Mouse (Mus musculus): Measurements from ENCODE around the gene Arhgef28.

The Arhgef28 gene

DNA sequence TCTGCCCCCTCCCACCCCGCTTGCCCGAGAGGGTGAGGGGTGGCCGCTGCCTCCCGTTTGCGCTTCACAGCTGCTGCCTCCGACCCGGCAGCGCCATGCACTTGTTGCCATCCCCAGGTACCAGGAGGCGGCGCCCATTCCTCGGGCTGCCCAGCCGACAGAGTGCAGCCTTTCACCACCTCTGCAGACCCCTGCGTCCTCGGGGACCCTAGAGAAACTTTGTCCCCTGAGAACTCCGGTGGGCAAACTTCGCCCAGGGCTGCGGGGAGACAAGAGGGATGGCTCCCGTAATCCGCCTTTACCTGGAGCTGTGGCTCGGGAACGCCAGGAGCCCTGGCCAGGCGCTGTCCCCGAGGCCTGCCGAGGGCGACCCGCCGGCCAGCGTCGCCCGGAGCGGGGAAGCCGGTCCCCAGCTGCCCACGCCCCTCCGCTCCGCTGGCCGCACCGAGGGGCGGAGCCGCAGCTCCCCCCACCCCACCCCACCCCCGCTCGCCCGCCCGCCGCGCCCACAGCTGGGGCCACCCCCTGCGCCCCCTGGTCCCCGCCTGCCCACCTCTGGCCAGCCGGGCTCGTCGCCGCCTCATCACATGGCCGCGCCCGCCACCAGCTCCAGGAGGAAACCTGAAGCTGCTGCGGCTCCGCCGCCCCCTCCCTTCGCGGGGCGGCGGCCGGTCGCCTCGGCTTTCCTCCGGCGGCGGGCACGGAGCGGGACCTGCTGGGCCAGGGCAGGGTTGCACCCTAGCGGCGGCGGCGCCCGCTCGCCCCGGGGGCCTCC is at the start of gene Arhgef28:
Gene Arhgef28 (minus strand): TSS at position 669 of the 775 bp plus-strand sequence.
- peak; percentile 11 to 24 for DNase-seq (ENCODE audit: low spot score in 2 of 2)

- no peak for DNase-seq (ENCODE audit: low spot score in 2 of 2)
Observed at GRCm38 (mm10) chr13:98254921-98255320, 48.7 kb upstream of the Arhgef28 start.

GRCm38 (mm10) chr13:98249594-98249993 is 43.4 kb upstream of the Arhgef28 start:
- no peak for DNase-seq (ENCODE audit: low spot score in 2 of 2)

DNA sequence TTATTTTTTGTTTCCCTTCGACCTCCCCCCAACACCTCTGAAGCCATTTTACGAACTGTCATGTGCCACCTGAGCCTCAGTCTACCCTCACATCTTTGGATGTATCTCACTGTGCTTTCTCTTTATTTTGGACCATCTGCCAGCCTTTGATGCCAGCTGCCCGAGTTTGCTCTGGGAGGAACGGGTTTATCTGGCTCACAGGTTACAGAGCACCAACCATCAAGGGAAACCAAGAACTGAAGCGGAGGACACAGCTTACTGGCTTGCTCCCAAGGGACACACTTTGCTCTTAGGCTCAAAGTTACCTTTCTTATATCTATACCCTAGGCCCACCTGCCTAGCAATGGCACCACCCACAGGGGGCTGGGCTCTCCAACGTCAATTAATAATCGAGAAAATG is 39.1 kb upstream of the Arhgef28 start:
- no peak for DNase-seq (ENCODE audit: low spot score in 2 of 2)

DNA sequence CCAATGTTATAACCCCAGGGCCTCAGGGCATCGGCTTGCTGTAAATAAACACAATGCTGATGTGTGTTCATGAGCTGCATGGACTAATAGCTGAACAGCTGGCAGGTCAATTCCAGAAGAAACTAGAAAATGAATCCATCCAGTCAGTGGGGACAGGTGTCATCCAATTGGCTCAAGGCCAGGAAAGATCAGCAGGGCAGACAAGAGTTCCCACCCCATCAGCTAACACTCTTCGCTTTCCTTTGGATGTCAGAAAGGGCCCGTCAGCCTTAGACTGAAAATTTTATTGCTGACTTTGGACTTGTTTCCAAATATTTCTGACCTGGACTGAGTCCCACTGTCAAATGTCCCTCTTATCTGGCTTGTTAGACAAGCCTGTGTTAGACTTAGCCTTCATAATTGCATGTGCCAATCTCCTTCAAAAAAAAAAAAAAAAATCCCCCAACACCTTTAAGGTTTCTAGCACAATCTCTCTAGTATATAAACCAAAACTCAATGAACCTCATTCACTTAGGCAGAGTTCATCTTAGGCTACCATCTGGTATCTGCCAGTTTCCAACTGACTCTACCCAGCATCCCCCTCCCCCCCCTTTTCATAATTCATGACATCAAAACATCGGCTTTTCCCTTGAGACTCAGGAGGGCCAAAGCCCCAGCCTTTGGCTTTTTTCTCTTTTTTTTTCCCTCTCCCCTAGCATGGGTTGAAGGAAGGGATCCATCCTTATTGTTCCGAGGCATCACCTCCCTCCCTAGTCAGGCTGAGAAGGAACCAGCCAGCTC is 38.5 kb upstream of the Arhgef28 start:
- DNase-seq (ENCODE audit: low spot score in 2 of 2), result no peak

GRCm38 (mm10) chr13:98241531-98242282 is 35.5 kb upstream of the Arhgef28 start:
- no peak for DNase-seq (ENCODE audit: low spot score in 2 of 2)

DNA sequence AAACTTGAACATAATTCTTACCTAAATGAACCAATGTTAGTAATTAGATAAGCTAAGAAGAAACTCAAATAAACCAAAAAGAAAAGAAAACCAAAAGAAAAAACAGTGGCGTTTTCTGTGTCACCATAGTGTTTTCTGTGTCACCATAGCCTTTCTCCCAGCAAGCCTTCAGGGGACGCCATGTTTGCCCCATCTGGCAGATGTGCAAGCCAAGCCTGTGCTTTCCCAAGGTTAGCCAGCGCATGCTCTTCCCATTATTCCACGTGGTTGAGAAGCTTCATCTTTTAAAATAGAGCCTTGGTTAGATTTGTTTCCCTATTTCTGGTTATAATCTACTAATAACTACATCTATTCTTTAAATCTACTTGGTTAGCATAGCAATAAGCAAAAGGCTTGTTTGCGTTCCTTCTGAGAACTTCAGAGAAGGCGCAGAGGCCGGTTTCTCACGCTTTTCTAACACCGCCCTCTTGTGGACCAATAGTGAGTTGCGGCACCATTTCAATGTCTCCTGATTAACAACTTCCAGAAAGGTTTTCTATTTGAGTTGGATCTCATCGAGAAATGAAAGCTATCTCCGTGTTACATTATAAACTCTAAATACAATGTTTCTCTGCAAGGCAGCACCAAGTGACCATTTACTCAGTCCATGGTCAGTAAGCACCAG is 33.9 kb upstream of the Arhgef28 start:
- peak in 1 of 2 experiments; percentile 18 for DNase-seq (ENCODE audit: low spot score in 2 of 2)

DNA sequence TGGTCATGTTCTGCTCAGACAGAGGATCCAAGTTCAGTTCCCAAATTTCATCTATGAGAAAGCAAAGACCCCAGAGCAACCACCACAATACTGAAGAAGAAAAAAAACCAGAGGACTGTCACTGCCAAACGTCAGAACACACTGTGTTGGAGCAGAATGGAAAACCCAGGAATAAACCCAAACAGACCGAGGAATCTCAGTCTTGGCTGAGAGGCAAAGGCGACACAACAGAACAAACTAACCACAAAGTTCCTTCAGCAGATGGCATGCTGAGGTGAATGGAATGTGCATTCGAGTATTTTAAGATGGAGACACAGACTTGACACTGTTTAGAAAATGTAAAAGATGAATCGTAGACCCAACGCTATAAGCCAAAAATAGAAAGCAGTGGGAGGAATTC is 29.2 kb upstream of the Arhgef28 start:
- no peak for DNase-seq (ENCODE audit: low spot score in 2 of 2)

GRCm38 (mm10) chr13:98230511-98230910 is 24.3 kb upstream of the Arhgef28 start:
- DNase-seq (ENCODE audit: low spot score in 2 of 2), result no peak

GRCm38 (mm10) chr13:98226225-98226624 is 20.0 kb upstream of the Arhgef28 start:
- no peak for DNase-seq (ENCODE audit: low spot score in 2 of 2)

GRCm38 (mm10) chr13:98222848-98223247 is 16.6 kb upstream of the Arhgef28 start:
- DNase-seq (ENCODE audit: low spot score in 2 of 2), result no peak

DNA sequence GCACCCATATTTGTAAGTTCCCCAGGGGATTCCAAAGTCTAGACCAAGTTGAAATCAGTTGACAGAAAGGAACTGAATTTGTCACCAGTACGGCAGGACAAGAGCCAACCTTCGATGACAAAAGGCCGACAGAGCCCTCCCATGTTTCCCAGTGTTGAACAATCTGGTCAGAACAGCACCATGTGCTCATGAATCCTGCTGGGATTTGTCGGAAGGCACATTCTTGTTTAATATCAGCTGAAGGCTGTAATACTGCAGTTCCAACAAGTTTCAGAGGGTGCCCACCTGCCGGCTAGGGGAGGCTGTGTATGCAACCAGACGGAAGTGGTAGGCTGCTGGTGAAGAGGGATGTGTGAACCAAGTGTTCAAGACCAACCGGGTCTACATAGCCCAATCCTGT is 3.9 kb upstream of the Arhgef28 start:
- DNase-seq (ENCODE audit: low spot score in 2 of 2), result no peak

DNA sequence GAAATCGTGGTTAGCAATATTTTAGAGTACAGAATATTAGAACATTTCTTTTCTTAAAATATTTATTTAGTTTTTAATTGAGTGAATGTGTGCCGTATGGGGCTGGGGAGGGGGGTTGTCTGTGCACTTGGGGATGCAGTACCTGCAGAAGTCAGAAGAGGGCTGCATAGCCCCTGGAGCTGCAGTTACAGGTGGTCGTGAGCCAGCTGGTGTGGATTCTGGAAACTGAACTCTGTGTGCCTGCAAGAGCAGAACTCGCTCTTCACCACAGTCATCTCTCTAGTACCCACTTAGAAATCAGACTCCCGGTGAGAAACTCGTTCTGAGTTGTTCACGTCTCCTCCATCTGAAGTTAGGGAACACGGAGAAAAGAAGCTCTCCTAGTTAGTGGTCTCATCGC is 2.6 kb upstream of the Arhgef28 start:
- DNase-seq (ENCODE audit: low spot score in 2 of 2), result no peak

DNA sequence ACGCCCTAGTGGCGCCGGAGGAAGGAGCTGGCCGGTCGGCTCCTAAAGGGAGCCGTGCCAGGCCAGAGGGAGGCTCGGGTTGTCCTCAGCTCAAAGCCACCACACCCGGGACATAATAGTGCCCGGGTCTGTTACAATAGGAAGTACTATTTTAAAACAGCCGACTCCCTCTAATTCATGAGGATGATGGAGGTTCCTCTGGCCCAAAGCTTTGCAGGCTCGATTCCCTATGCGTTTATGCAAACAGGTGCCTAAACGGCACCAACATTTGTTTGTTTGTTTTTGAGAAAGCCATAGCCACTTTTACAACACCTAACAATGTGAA is 269 bp upstream of the Arhgef28 start:
- no peak for DNase-seq (ENCODE audit: low spot score in 2 of 2)

GRCm38 (mm10) chr13:98205111-98205510 is 1.1 kb downstream of the Arhgef28 start:
- DNase-seq (ENCODE audit: low spot score in 2 of 2), result no peak

DNA sequence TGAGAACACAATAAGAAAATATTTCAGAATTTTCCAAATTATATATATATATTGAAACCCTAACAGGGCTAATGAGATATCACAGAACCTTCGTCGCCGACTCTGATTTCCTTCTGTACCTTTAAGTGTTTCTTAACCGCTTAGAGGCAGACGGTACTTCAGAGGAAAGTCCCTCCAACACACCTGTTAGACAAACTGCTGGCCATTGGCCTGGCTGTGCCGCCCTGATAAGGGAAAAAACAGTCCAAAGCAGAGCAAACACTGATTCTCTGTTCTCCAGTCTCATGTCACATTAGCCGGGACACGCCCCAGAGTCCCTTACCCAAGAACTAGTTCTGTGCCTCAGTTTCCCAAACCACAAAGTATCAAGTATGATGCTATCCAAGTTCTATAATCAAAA is 1.9 kb downstream of the Arhgef28 start:
- DNase-seq (ENCODE audit: low spot score in 2 of 2), result no peak

GRCm38 (mm10) chr13:98201436-98201835 is 4.8 kb downstream of the Arhgef28 start:
- no peak for DNase-seq (ENCODE audit: low spot score in 2 of 2)

GRCm38 (mm10) chr13:98192596-98192995 is 13.6 kb downstream of the Arhgef28 start:
- no peak for DNase-seq (ENCODE audit: low spot score in 2 of 2)

- no peak for DNase-seq (ENCODE audit: low spot score in 2 of 2)
Observed at GRCm38 (mm10) chr13:98188500-98188899, 17.7 kb downstream of the Arhgef28 start.

DNA sequence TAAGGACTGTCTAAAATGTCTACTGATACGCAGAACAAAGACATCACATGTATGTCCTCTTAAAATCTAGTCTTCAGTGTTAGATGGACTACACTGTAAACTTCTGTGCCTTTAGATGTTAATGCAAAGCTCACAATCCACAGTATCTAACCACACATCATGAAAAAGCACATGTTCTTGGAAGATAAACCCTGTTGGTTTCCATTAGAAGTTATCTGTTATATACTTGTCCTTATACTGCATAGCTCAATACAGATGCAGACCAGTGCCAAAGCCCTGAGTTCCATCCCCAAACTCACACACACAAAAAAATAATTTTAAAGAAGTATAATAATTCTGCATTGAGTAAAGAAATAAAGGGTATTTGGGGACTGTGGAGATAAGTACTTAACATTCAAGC is 18.3 kb downstream of the Arhgef28 start:
- peak in 1 of 2 experiments; percentile 6 for DNase-seq (ENCODE audit: low spot score in 2 of 2)

DNA sequence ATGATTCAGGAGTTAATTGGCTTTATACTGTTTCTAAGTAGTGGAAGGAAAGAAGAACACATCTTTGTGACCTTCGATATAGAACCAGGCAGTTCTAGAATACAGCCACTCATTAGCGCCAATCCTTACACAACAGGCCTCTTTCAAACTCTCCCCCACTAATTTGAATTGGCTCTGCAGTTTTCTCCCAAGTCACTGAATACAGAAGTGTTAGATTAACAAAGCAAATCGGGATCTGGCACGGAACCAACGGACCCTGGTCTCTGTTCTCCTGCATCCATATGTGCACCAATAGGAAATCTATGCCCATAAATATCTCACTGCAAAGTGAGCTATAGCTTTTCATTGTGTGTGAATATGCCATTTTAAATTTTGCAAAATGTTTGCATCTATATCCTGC is 20.1 kb downstream of the Arhgef28 start:
- DNase-seq (ENCODE audit: low spot score in 2 of 2), result no peak

- no peak for DNase-seq (ENCODE audit: low spot score in 2 of 2)
Observed at GRCm38 (mm10) chr13:98184632-98185031, 21.6 kb downstream of the Arhgef28 start.
